Mouse (Mus musculus) spleen, adult 2 months (tissue): ENCODE measurements at regions not wholly inside any gene's neighbourhood (a gene's known extent, or its start where the extent isn't known, plus 50 kb on each side); places are given as distances from the start of the nearest gene placed in this dataset.

Experiments
- CTCF ChIP-seq: fragments of 200-500 bp; IDR thresholded peaks from 2 replicates; pipeline ENCODE4 v1.5.1; 2011; ENCODE audit warnings: mild to moderate bottlenecking, inconsistent platforms; ENCODE audit not compliant: insufficient read depth, insufficient read length, insufficient replicate concordance; ENCODE audit errors: extremely low read depth
- POLR2A ChIP-seq: fragments of 200-500 bp; IDR thresholded peaks from 2 replicates; pipeline ENCODE4 v1.6.1; 2011; ENCODE audit warnings: low read depth, low read length, inconsistent platforms

DNA sequence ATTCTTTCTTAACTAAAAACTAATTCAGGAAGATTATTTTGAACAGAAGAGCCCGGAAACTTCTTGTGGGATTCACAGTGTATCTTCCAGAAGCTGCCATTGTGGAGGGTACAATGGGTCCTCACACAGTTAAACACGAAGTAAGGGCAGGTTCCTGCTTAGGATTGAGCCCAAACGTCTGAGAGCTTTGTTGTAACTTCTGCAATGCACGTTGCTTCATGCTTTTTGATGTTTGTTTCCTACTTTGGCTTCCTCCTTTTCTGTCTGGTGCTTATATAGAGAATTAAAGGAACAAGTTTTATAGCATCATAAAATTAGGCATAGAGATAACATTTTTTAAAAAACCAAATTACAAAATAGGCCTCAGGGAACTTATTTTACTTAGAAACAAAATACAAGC is 235.3 kb upstream of the Chl1 start:
- TF ChIP-seq POLR2A = no peak
- no peak for TF ChIP-seq CTCF
